Mouse (Mus musculus) urinary bladder, adult 2 months (tissue): Measurements from ENCODE around the gene Gm49384. TPM values are rescaled to one million over a fixed set of nuclear protein-coding genes. Genes with fewer than 3 reads are reported as not detected.
"Not testable (repeated sequence)": the region's sequence is repeated elsewhere in the genome, so short reads cannot be mapped to it uniquely, and the experiment has no call there.

Experiments used
- DNase-seq: peaks from one replicate; pipeline ENCODE4 v3.0.0; 2022; ENCODE audit warnings: low spot score
- polyA plus RNA-seq: library from polyadenylated mRNA; depleted of rRNA; stranded (reverse); fragments of >200 nt; gene quantifications from 2 replicates; pipeline ENCODE4 v1.2.3, GENCODE M21; 2012; rRNA removed

Gm49384 gene
- polyA plus RNA-seq, 1 experiment: 4.1 TPM

DNA sequence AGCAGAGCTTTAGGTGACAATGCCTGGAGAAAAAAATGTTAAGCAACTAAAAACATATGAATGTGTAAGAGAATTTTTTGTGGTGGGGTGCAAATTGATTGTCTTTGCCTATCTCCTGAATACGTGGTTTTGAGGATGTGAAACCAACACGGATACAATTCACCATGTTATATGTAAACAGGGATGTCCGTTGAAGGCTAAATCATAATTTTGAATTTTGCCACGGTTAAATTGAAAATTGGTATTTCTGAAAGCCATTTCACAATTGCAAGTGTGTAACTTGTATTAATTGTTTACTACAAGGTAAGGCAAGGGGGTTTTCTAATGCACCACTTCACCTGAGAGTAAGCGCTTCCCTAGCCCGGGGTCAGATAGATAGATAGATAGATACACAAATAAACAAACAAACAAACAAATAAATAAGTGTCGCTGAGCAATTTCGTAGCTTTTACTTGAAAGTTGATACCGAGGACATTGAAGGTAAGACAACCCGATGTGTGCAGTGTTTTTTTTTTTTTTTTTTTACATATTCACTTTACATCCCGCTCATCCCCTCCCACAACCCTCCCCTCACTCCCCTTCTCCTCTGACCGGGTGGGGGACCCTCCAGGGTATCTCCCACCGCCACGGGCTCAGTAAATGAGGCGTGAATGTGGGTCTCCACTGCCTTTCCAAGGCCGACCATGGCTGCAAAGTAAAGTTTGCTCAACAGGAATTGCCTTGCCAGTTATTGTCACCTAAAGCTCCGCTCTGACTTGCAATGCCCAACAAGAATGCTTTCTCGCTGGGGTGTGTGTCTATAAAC lies 36.2 kb downstream of the Gm49384 start:
- DNase-seq: no peak

GRCm38 (mm10) chr12:69166861-69167581 lies 37.0 kb downstream of the Gm49384 start:
- not testable (repeated sequence) for DNase-seq

DNA sequence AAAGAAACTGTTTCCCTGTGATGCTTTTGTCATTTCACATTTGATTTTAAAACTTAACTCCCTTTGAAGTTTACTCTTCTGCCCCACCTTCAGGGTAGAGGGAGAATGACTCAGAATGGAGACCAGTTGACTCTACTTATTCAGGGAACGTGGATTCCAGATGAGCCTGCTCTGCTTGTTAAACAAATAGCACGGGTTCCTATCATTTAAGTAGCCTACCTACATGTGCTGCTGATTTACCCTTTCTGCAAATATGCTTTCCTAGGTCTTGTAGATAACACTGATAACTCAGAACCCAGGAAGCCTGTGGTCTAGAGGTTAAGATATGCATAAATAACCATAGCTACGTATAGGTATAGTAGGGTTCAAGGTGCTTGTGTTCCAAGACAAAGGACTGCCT lies 39.2 kb downstream of the Gm49384 start:
- no peak for DNase-seq

DNA sequence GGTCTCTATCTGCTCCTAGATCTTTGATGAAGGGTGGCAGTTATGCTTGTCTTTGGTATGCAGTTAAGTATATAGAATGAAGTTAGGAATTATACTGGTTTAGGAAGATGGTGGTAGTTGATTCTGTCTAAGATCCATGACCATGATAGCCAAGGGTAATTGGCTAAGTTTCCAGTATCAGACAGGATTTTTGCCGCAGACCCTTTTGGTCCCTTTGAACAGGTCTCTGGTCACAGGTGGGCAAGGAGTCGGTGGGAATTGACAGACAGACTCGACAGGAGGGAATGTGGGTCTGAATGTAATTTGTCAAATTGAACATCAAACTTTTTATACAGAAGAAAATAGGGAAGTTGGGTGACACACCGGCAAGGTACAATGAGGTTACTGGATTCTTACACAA lies 40.5 kb downstream of the Gm49384 start:
- DNase-seq: not testable (repeated sequence)

GRCm38 (mm10) chr12:69160677-69161076 lies 43.4 kb downstream of the Gm49384 start:
- DNase-seq: not testable (repeated sequence)

DNA sequence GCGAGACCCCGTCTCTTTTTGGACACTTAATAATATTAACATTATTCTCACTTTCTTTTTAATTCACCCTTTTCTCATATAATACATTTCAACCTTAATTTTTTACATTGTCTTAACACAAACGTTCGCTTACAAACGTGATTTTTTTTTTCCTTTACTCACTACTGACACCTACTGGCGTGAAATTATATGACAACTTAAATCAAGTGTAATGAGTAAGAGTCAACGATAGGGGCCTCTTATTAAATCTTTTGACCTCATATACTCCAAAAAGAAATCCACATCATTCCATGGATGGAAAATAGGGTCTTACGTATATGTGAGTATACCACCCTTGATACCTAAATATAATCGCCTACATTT lies 44.5 kb downstream of the Gm49384 start:
- DNase-seq: no peak

DNA sequence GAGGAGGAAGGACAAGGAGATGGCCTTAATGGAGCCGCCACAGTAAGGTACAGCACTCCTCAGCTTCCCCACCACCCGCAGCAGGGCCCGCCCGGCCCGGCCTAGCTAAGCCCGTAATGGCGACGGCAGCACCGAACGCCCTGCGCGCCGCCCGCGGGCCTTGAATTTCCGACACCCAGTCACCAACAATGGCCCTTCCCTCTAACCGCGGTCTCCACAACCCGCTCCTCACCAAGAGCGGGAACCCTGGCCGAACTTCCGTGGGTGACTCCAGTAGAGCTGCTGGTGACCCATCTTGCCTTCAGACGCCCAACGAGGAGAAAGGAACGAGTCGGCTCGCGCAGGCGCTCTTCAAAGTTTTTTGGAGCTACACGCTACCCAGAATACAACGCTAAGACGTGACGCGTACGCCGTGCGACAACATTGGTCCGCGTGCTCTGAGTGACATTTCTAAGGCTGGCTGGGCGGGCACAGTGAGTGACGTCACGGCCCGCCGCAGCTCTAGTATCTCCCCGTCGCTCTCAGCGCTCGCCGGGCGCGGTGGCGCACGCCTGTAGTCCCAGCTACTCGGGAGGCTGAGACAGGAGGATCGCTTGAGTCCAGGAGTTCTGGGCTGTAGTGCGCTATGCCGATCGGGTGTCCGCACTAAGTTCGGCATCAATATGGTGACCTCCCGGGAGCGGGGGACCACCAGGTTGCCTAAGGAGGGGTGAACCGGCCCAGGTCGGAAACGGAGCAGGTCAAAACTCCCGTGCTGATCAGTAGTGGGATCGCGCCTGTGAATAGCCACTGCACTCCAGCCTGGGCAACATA lies 45.1 kb downstream of the Gm49384 start, which contains the start of gene Rps29:
Rps29 (minus strand) TSS at position 422 of the 813 bp plus-strand sequence.
- peak; percentile 92 for DNase-seq

GRCm38 (mm10) chr12:69158366-69158764 lies 45.7 kb downstream of the Gm49384 start:
- DNase-seq: no peak

- DNase-seq: no peak
Measured at GRCm38 (mm10) chr12:69157107-69157506, 47.0 kb downstream of the Gm49384 start.

DNA sequence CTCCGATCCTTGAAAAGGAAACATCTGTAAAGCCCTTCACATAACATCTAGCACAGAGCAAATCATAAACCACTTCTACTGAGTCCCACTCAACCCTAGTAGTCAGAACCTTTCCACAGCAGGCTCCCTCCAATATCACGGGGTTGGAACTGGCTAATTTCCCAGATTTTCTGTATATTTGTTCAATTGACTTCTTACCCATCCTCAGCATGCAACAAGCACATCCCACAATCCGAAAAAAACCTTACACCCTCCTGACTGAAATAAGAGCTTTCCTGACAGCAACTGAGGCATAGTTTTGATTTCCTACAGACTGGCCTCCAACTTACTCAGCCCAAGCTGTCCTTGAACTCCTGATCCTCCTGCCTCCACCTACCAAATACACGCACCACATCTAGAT lies 47.6 kb downstream of the Gm49384 start:
- no peak for DNase-seq

GRCm38 (mm10) chr12:69155923-69156322 lies 48.1 kb downstream of the Gm49384 start:
- no peak for DNase-seq

DNA sequence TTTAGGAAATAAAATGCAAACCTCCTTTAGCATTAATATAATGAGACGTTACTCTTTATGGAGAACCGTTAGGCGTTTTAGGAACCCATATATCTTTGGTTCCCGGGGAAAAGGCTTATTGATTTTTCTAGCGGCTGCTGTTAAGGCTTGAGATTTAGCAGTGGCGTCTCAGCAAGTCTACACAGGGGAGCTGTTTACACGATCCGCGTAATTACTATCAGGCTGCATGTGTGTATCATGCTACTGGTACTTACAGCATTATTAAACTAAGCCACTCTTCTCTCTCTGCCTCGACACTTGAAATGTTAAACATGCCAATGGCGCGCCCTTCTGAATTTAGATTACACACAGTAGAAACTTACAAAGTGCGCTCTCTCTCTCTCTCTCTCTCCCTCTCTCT lies 54.0 kb downstream of the Gm49384 start:
- DNase-seq: no peak

DNA sequence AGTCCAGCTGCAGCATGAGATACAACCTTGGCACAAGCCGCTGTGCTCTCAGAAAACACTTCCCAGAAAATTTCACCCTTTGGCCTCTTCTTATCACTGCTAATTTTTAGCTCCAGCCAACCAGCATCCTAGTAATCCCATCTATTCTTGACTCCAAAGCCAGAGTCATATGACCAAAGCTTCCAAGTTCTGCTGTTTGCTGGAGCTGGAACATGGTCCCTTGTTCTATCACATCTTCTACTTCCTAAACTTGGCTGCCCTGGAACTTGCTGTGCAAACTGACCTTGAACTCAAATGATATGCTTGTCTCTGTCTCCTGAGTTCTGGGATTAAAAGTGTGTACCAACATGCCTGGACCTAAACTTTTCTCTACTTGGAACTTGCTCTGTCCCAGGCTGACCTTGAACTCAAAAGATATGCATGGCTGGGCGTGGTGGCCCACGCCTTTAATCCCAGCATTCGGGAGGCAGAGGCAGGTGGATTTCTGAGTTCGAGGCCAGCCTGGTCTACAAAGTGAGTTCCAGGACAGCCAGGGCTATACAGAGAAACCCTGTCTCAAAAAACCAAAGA lies 56.8 kb downstream of the Gm49384 start:
- DNase-seq: no peak

- no peak for DNase-seq
Measured at GRCm38 (mm10) chr12:69143460-69143859, 60.6 kb downstream of the Gm49384 start.

DNA sequence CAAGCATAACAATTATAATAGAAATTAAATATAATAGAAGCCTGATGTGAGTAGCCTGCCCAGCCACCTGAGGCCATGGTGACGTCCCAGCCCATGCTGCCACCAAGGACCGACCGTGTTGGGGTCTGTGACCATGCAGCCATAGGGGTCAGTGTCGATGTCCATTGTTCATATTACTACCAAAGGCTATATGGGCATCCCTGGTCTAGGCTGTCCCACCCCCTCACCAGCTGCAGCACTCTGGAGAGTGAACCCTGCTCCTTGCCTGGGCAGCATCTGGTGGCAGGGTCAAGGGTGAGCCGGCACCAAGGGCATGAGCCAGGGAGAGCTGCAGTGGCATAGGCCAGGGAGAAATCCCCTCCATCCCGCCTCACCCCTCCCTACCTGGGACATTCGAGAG lies 64.2 kb downstream of the Gm49384 start:
- no peak for DNase-seq

Other genes with a start within 250 kb of the Gm49384 start
- 1,965 and 3,164 TPM in 2 replicates for gene Rps29, start 45.1 kb downstream of the Gm49384 start, polyA plus RNA-seq
- 0.10 and 0.39 TPM in 2 replicates for gene Lrr1, start 35.5 kb downstream of the Gm49384 start, polyA plus RNA-seq
- gene Rpl36al, start 20.2 kb downstream of the Gm49384 start, polyA plus RNA-seq: 607 and 659 TPM in 2 replicates
- 27.3 and 27.4 TPM in 2 replicates for gene Mgat2, start 20.1 kb downstream of the Gm49384 start, polyA plus RNA-seq
- gene Gm49383, start 7.2 kb downstream of the Gm49384 start, polyA plus RNA-seq: 1.3 and 2.1 TPM in 2 replicates
- gene Dnaaf2, start 5.8 kb downstream of the Gm49384 start, polyA plus RNA-seq: 2.8 TPM in 2 replicates
- gene Pole2, start 23.9 kb upstream of the Gm49384 start, polyA plus RNA-seq: 3.2 and 6.5 TPM in 2 replicates
- 8.4 and 14.8 TPM in 2 replicates for gene Klhdc1, start 36.9 kb upstream of the Gm49384 start, polyA plus RNA-seq
- 52.8 and 61.7 TPM in 2 replicates for gene Klhdc2, start 92.4 kb upstream of the Gm49384 start, polyA plus RNA-seq
- 28.8 and 32.1 TPM in 2 replicates for gene Nemf, start 152.9 kb upstream of the Gm49384 start, polyA plus RNA-seq
- gene Arf6, start 167.9 kb upstream of the Gm49384 start, polyA plus RNA-seq: 73.3 and 73.5 TPM in 2 replicates
- 0.69 TPM in 2 replicates for gene Gm9887, start 168.2 kb upstream of the Gm49384 start, polyA plus RNA-seq